Mouse (Mus musculus) cortical plate, adult 2 months (tissue): ENCODE results near the gene Itgav. TPM values are rescaled to one million over a fixed set of nuclear protein-coding genes. Genes with fewer than 3 reads are reported as not detected.

Experiments used
- H3K27ac ChIP-seq: fragments of 200-500 bp; 2 replicates; pipeline ENCODE4 v1.5.1; 2012; ENCODE audit warnings: low read length, control low read depth, inconsistent platforms; ENCODE audit not compliant: insufficient read depth
- H3K4me1 ChIP-seq: fragments of 200-500 bp; 2 replicates; pipeline ENCODE4 v1.6.1; 2011; ENCODE audit warnings: low read length; ENCODE audit not compliant: control insufficient read depth, insufficient read depth
- H3K4me3 ChIP-seq: fragments of 200-500 bp; 2 replicates; pipeline ENCODE4 v1.5.1; 2011; ENCODE audit warnings: mild to moderate bottlenecking, low read length, control low read depth; ENCODE audit not compliant: insufficient read depth
- CTCF ChIP-seq: fragments of 200-500 bp; IDR thresholded peaks from 2 replicates; pipeline ENCODE4 v1.5.1; 2011; ENCODE audit warnings: mild to moderate bottlenecking, control low read depth, low read length; ENCODE audit not compliant: insufficient read depth; ENCODE audit errors: extremely low read depth
- POLR2A ChIP-seq: fragments of 200-500 bp; IDR thresholded peaks from 2 replicates; pipeline ENCODE4 v1.6.1; 2011; ENCODE audit warnings: mild to moderate bottlenecking, low read length, control low read depth; ENCODE audit not compliant: insufficient read depth; ENCODE audit errors: extremely low read depth
- polyA plus RNA-seq: library from polyadenylated mRNA; depleted of rRNA; stranded (reverse); fragments of >200 nt; gene quantifications from 2 replicates; pipeline ENCODE4 v1.2.3, GENCODE M21; 2012; rRNA removed

The Itgav gene
- polyA plus RNA-seq, 1 experiment: 97.2 TPM

- H3K4me1 ChIP-seq: peaks cover 5% of the 10 kb centered on the region
- no peak overlapping the region for H3K4me3 ChIP-seq
- peak overlapping the region; percentile 50 for H3K27ac ChIP-seq
- no peak for TF ChIP-seq POLR2A
- no peak for TF ChIP-seq CTCF
These were observed 111.3 kb downstream of the Itgav start for GRCm38 (mm10) chr2:83835313-83836070.

- H3K27ac ChIP-seq: no peak overlapping the region
- H3K4me1 ChIP-seq: peaks cover 4% of the 10 kb centered on the region
- no peak overlapping the region for H3K4me3 ChIP-seq
- TF ChIP-seq CTCF: no peak
- TF ChIP-seq POLR2A: no peak
These were observed 124.3 kb downstream of the Itgav start for GRCm38 (mm10) chr2:83848495-83848894.

- H3K4me3 ChIP-seq: no peak overlapping the region
- TF ChIP-seq CTCF: no peak
- no peak for TF ChIP-seq POLR2A
- no peaks in the 10 kb centered on the region; the same call in 1 of the 2 replicates for H3K4me1 ChIP-seq
- H3K27ac ChIP-seq: no peak overlapping the region
These were observed 129.2 kb downstream of the Itgav start for GRCm38 (mm10) chr2:83853423-83853822.

GRCm38 (mm10) chr2:83856236-83856635, 132.0 kb downstream of the Itgav start:
- Histone ChIP-seq H3K4me1 (no peaks in the 10 kb centered on the region; the same call in 1 of the 2 replicates), H3K4me3 (no peak overlapping the region), H3K27ac (no peak overlapping the region)
- TF ChIP-seq POLR2A (no peak), CTCF (no peak)

Other genes starting within 250 kb of the Itgav start
- gene Zc3h15, start 80.0 kb upstream of the Itgav start, polyA plus RNA-seq: 103 and 106 TPM in 2 replicates
- 123 and 131 TPM in 2 replicates for gene Fam171b, start 88.2 kb downstream of the Itgav start, polyA plus RNA-seq
- not detected in 2 replicates for gene Zswim2, start 216.8 kb downstream of the Itgav start, polyA plus RNA-seq
- not detected in 2 replicates for gene Gm13698, start 231.3 kb downstream of the Itgav start, polyA plus RNA-seq
- not detected in 2 replicates for gene Gm13693, start 237.1 kb downstream of the Itgav start, polyA plus RNA-seq
- gene Gm13695, start 242.9 kb downstream of the Itgav start, polyA plus RNA-seq: not detected in 2 replicates
- gene Gm13696, start 248.7 kb downstream of the Itgav start, polyA plus RNA-seq: not detected in 2 replicates